Mouse (Mus musculus) embryo, embryonic 9.5 days (tissue): Measurements from ENCODE around the gene Heatr5a.

ENCODE experiments used
- DNase-seq: peaks from one replicate; pipeline ENCODE4 v3.0.0-alpha.2; 2017; ENCODE audit errors: extremely low spot score

Gene Heatr5a

DNA sequence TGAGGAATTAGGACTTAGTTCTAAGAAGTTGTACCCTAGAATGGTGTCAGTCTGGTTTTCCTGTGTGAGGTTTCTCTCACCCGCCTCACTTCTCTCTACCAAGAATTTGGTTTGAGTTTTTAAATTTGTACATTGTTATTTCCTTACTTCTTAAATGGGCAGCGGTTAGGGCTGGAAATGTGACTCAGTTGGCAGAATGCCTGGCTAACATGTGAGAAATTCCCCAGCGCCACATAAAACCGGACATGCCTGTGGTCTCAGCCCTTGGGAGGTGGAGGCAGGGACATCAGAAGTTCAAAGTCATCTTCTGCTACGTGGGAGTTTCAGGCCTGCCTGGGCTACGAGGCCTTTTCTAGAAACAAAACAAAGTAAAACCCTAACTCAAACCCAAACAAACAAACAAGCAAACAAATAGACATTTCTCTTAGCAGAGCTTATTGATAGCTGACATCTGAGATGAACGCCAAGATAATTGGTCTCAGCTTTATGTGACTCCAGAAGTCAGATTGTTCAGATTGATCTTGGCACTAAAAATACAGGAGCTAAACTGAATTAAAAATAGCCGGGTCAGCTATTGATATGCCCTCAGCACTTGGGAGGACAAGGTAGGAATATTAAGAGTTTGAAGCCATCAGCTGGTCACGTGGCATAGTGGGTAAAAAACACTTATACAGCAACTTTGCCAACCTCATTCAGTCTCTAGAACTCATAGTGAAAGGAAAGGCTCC is 123.0 kb downstream of the Heatr5a start:
- DNase-seq = no peak

DNA sequence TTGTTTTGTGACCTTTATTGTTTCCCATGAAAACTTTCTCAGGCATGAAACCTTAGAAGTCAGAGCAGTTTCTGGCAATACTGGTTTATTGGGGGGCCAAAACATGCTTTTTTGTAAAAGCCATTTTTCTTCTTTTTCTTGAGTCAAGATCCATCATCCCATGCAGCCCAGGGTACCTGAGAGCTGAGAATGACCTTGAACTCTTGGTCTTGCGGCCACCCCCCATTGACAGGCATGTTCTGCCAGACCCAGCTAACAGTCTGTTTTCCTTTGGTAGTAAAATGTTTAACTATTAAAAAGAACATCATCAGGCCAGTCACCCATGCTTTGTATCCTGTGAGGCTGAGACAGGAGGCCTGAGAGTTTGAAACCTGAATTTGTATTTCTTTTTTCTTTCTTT is 125.9 kb downstream of the Heatr5a start:
- DNase-seq = no peak

DNA sequence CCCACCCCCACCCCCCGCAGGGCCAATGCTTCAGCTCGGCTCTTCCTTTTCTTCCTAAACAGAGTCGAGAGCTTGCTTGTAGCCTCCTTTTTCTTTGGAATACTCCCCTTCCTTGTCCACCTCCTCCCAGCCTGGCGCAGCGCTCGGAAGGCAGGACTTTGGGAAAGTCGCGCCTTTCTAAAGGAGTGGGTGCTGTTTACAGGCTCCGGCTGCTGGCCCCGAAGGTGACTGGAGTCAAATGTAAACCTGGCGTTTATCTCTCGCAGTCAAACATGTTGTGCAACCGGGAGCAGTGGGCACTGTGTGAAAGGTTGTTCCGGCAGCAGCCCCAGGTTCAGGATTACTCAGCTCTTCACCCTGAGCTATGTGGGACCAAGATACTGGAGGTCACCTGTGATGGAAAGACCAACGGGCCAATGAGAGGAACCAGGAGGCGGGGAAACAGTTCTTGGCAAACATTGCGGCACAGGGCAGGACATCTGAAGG is 126.3 kb downstream of the Heatr5a start:
- DNase-seq = peak; percentile 90

DNA sequence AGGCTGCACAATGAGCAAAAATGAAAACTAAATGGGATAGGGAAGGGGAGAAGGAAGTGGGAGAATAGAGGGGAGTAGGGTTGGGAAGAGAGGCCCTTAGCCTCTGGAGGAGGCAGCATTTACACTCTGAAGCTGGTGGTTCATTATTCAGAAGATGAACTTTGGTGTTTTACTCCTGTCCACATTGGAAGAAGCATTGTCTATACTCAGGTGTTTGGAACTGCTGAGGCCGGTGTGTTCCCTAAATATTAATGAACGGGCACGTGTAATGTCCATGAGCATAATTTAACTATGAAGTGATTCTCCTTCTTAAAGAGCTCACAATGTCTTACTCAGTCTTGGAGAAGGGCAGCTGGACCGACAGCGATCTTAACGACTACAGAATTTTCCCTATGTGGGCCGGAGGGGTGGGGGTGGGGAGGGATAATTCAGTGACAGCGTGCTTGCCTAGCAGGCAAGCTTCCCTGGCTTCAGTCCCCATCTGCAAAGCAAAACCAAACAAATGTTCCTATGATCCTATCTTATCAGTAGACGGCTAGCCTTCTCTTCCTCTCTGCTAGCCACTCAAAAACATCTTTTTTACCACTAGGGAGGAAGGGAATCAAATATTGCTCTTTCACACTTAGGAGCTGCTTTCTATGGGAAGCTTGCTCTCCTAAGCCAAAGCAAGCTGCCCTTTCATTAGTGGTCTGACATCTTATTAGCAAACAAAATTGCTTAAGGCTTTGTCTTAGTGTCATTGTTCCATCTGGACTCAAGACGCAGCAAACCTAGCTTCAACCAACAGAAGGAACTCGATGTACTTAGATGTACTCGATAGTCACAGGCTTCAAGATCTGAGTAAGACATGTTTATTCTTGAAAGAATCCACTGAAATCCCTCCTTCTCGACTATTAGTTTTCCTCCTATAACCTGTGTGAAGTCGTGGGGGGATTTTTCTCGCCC is 127.3 kb downstream of the Heatr5a start:
- DNase-seq = no peak

DNA sequence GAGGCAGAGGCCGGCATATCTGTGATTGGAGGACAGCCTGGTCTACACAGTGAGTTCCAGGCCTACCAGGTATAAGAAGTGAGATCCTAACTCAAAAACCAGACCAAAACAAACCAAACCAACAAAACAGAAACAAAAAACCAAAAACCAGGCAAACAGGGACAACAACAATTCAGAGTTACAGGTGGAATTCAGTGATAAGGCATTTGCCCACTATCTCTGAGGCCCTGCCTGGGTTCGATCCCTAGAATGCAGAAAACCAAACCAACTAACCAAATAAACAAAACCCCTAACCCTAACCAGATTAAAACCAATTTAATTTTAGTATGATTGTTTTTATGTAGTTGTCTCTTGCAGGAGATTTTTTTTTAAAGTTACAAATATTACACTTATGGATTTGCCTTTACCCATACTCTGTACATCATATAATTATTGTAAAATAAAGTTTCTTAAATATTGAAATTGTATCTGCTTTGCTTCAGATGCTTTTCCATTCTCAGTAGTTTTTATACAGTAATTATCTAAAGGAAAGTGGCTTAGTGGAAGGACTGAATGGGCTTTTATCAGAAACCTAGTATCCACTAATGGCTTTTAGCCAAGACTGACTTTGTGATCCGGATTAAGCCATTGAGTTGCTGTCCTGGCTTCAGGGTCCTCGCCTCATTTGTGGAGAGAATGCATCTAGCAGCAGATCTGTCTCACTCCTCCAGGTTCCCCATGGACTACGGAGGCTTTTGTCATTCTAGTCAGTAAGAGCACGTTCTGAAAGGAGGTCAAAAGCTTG is 128.8 kb downstream of the Heatr5a start:
- no peak for DNase-seq

DNA sequence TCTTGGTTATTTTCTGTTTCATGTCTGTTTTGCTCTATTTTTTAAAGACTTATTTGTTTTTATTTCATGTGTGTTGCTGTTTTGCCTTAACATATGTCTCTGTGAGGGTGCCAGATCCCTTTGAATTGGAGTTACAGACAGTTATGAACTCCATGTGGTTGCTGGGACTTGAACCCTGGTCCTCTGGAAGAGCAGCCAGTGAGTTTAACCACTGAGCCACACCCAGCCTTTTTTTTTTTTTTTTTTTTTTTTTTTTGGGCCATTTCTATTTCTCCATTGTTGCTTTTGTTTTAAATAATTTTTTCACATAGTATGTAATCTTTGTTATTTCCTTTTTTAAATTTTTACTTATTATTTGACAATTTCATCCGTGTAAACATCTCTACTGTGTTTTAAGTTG is 131.3 kb downstream of the Heatr5a start:
- DNase-seq = no peak

DNA sequence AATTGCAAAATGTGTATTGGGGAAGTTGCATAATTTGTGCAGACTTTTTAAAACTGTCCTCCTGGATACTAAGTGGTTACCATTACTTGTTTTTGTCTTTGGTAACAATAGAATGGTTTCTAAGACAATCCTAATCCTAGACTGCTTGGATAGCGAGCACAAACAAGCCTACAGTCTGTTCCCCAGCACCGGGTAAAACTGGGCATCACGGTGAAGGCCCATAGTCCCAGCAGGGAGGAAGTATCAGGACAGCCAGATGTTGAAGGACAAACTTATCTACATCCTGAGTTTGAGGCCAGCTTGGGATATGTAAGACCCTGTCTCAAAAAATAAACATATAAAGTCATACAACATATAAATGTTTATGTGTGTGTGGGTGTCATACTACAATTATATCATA is 135.9 kb downstream of the Heatr5a start:
- no peak for DNase-seq

DNA sequence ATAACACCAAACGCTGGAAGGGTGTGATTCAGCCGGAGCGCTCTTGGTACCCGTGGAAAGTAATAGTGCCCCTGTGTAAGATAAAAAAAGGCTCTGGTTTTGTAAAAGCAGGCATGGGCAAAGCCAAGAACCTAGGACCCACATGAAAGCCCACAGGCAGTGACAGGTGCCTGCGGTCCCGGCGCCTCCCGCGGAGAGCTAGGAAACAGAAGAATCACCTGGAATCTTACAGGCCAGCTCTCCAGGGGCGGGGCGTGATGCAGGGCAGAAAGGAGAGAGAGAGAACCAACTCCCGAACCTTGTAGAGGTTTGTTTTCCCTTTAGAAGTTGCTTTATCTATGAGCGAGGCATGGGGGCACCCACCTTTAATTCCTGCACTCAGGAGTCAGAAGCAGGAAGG is 139.2 kb downstream of the Heatr5a start:
- no peak for DNase-seq

DNA sequence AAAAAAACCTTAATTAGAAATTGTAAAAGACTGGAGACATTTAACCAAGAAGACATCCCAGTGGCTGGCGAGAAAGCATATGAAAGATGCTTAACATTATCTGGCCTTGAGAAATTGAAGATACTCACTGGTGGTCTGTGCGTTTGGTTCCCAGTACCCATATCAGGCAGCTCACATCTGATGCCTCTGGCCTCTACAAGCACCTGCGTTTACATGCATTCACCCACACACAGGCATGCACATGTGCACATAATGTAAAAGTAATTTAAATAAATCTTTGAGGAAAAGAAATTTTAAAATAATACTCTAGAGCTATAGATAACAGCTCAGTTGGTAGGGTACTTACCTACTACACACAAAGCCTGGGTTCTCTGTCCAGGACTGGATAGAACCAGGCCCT is 139.8 kb downstream of the Heatr5a start:
- DNase-seq = no peak

DNA sequence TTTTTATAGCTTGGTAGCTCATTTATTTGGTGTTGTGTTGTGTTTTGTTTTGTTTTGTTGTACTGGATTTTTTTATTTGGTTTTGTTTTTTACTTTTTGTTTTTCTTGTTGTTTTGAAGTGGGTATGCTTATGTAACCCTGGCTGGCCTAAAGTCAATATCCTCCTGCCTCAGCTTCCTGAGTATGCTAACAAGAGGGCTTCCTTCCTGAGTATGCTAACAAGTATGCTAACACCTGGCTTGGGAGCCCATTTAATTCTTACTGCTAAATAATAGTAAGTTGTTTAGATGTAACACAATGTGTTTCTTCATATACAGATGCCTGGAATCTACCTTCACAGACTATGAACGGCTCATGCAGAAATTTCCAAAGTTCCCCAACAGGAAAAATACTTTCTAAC is 140.4 kb downstream of the Heatr5a start:
- DNase-seq = no peak

DNA sequence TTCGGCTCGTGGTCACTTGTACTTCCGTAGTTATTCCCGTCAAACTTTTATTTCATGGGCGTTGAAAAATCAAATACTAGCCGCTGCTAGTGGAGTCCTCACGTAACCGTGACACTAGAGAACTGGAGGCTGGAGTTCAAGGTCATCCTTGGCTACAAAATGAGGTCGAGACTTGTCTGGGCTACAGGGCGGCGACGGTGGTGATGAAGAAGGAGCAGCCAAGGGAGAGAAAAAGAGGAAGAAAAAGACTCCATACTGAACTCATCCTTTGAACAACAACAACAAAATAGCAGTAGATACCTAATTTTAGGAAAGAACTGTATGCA is 141.1 kb downstream of the Heatr5a start:
- DNase-seq = no peak

DNA sequence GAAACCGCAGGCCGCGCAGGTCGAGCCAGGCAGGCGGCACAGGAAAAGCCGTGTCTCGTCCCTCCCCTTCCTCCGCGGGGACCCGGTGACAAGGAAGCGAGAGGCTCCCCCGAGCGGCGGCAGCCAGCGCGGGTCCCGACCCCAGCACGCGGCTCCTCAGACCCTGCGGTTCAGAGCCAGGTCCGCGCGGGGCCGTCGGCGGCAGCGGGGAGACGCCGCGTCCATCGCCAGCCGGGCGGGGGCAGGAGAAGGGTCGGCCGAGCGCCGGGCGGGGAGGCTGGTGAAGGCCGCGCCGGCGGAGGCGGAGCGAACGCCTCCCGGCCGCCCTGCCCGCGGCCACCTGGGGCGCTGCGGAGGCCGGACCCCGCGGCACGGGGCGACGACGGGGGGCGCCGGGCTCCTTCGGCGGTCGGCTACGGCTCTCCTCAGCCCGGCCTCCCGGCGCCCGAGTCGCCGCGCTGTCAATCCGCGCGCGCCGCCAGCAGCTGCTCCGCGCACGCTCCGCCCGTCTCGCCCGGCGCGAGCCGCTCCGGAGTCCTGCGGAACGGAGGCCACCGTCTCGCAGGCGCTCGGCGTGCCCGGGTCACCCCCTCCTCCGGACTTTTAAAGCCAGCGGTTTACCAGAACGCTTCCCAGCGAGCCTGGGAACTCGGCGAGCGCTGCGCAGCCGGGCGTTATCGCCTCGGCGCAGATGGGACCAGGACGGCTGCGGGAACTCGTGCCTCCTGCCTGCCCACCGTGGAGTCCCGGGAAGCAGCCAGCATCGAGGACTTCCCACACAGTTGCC is 141.6 kb downstream of the Heatr5a start, which contains the start of gene Hectd1:
Gene Hectd1 (minus strand): TSS at position 247 of the 787 bp plus-strand sequence.
- DNase-seq = peak; percentile 87

DNA sequence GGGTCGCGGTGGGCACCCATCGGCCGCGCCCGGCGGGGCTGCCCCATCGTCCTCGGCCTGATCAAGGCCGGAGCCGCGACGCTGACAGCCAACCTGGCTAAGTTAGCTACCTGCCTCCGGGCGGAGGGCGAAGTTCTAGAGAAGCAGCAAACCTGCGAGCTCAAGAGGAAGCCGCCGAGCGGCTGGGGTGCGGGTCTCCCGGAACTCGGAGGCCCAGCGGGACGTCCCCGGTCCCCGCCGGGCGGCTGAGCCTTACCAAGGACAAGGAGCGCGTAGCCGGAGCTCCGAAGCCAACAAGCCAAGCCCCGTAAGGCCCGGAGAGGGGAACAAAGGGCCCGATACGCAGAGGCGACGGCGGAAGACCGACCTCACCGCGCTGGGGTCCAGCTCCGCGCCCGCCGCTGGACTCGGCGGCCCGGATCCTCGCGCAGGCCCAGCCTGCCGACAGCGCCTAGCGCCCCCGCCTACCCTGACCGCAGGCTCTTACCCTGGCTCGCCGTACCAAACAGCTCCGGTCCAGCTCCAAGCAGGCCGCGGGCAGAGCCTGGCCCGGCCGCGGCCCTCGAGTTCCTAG is 142.3 kb downstream of the Heatr5a start:
- DNase-seq = no peak

DNA sequence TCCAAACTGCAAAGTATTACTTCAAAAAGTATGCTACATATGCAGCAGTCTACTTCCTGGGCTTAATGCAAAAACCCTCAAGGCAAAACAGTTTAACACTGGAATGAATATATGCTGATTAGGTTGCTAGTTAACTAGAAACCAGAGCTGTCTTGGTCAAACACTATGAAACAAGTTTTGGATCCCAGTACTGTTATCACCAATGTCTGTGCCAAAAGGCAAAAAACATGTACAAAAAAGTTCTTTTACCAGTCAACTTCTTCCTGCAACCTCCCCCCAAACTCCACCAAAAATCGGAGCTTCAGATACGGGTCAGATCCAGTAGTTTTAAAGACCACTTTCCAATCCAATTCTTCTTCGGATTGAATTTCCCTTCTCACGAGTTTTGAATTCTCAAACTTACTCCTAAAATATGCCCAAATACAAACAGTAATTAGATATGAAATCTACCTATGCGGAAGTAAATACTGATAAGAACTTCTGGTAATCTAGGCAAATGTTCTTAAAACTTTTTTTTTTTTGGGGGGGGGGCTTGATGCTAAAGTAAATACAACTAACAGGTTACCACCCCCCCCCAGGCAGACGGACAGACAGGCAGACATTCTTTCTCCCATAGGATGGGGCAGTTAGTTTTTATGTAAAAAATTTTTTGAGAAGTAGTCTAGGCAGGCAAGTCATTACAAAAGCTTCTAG is 143.0 kb downstream of the Heatr5a start:
- no peak for DNase-seq
